Mouse (Mus musculus) limb, embryonic 13.5 days (tissue): ENCODE measurements at regions not wholly inside any gene's neighbourhood (a gene's known extent, or its start where the extent isn't known, plus 50 kb on each side); places are given as distances from the start of the nearest gene placed in this dataset.
"Not testable (repeated sequence)": the region's sequence is repeated elsewhere in the genome, so short reads cannot be mapped to it uniquely, and the experiment has no call there.

Experiments used
- ATAC-seq: fragments of 200-750 bp; cut with Nextera tagmentation; 2 replicates; pipeline ENCODE4 v1.8.0; 2017; ENCODE audit warnings: low read depth, moderate number of reproducible peaks, moderate TSS enrichment; ENCODE audit not compliant: low FRiP score
- H3K27ac ChIP-seq: fragments of 300-500 bp; sonication (generic); 2 replicates; pipeline ENCODE4 v1.5.1; 2015; ENCODE audit warnings: inconsistent platforms, mild to moderate bottlenecking, moderate library complexity
- H3K27me3 ChIP-seq: fragments of 300-500 bp; sonication (generic); 2 replicates; pipeline ENCODE4 v1.6.1; 2015; ENCODE audit warnings: mild to moderate bottlenecking, inconsistent platforms
- H3K36me3 ChIP-seq: fragments of 300-500 bp; sonication (generic); 2 replicates; pipeline ENCODE4 v1.6.1; 2015; ENCODE audit warnings: inconsistent platforms, mild to moderate bottlenecking, moderate library complexity
- H3K4me1 ChIP-seq: fragments of 300-500 bp; sonication (generic); 2 replicates; pipeline ENCODE4 v1.6.1; 2015; ENCODE audit warnings: inconsistent platforms
- H3K4me2 ChIP-seq: fragments of 300-500 bp; sonication (generic); replicated peaks from 2 replicates; pipeline ENCODE4 v1.6.1; 2015; ENCODE audit warnings: inconsistent platforms, mild to moderate bottlenecking, moderate library complexity
- H3K4me3 ChIP-seq: fragments of 300-500 bp; sonication (generic); 2 replicates; pipeline ENCODE4 v1.5.1; 2015; ENCODE audit warnings: moderate library complexity, mild to moderate bottlenecking, inconsistent platforms
- H3K9ac ChIP-seq: fragments of 300-500 bp; sonication (generic); 2 replicates; pipeline ENCODE4 v1.6.1; 2015; ENCODE audit warnings: mild to moderate bottlenecking, inconsistent platforms
- H3K9me3 ChIP-seq: fragments of 300-500 bp; sonication (generic); 2 replicates; pipeline ENCODE4 v1.6.1; 2016; ENCODE audit warnings: inconsistent platforms
- WGBS: fragments of 180-500 bp; shearing (Covaris S2); methylation state at CpG from one replicate; pipeline ENCODE4 v1.1.7; 2015; 5-methylcytosine and 5-hydroxymethylcytosine counted together

DNA sequence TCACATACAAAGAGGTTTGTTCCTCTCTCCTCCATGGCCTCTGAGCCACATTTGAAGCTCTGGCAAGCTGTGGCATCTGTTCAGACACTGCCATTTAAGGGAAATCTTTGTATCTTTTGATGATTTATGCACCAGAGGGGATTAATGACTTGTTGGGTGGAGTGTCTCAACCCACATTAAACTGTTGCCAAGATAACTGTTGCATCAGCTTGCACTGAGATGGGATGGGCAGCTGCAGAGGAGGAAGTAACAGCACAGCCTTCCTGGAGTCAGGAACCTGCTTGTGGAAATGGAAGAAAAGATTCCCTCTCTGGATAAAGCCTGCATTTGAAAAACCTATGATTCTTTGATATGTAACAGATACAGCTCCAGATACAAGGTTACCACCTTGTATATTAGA is 119.1 kb downstream of the Olfr721-ps1 start:
- no peak overlapping the region for H3K27ac ChIP-seq
- H3K9me3 ChIP-seq, result no peaks in the 10 kb centered on the region
- no peak overlapping the region for H3K9ac ChIP-seq
- no peak overlapping the region for H3K4me3 ChIP-seq
- H3K27me3 ChIP-seq, result no peaks in the 10 kb centered on the region
- no peaks in the 10 kb centered on the region for H3K36me3 ChIP-seq
- no peaks in the 10 kb centered on the region for H3K4me1 ChIP-seq
- ATAC-seq, result no peak
- no peak overlapping the region for H3K4me2 ChIP-seq

DNA sequence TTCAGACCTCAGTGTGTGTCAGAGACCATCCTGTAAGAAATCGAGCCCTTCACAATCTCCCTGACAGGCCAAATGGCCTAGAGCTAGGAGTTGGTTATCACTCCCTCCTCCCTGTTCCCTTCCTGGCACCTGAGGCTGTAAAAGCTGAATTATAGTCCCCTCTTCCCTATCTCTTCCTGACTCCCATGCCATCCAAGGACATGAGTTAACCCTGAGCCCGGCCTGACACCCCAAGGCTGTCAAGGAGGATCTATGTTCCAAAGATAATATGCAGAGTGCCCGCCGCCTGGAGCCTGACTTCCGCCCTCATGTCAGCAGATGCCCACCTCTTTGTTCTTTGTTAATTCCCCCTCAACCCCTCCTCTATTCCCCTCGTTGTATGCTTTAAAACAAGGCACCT is 120.2 kb downstream of the Olfr721-ps1 start:
- not testable (repeated sequence) for H3K4me1 ChIP-seq, H3K36me3 ChIP-seq, H3K27me3 ChIP-seq, H3K9ac ChIP-seq, H3K9me3 ChIP-seq, ATAC-seq, H3K4me3 ChIP-seq, H3K27ac ChIP-seq, H3K4me2 ChIP-seq
- 35% methylated on average over 6 of the region's 6 CpGs for WGBS

DNA sequence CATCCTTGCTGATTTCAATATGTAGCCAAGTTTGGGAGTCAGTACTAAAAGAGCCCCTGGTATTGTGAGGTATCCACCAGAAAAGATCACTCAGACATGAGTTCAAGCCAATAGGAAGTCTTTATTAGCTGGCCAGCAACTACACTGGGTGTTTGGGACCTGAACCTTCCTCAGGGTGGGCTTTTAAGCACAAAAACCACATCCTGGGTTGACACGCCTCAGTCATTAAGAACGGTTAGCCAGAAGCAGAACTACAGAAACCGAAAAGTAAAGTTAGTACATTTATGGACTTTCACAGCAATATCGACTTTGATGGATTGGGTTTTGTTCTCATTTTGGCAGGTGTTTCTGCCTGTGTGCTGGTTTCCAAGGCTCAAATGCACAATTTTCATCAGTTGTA is 124.1 kb downstream of the Olfr721-ps1 start:
- no peak for ATAC-seq
- Histone ChIP-seq H3K4me3 (no peak overlapping the region), H3K27me3 (no peaks in the 10 kb centered on the region), H3K9me3 (no peaks in the 10 kb centered on the region), H3K4me1 (no peaks in the 10 kb centered on the region), H3K36me3 (no peaks in the 10 kb centered on the region), H3K4me2 (no peak overlapping the region), H3K27ac (no peak overlapping the region), H3K9ac (no peak overlapping the region)
- 88% methylated on average over 4 of the region's 4 CpGs for WGBS

- H3K4me2 ChIP-seq, result no peak overlapping the region
- H3K36me3 ChIP-seq, result no peaks in the 10 kb centered on the region
- H3K4me3 ChIP-seq, result no peak overlapping the region
- H3K4me1 ChIP-seq, result no peaks in the 10 kb centered on the region
- no peak overlapping the region for H3K27ac ChIP-seq
- H3K9ac ChIP-seq, result no peak overlapping the region
- no peak for ATAC-seq
- H3K9me3 ChIP-seq, result no peaks in the 10 kb centered on the region
- H3K27me3 ChIP-seq, result no peaks in the 10 kb centered on the region
- WGBS, result 75% methylated on average over 1 of the region's 1 CpGs
Observed at GRCm38 (mm10) chr14:14528437-14528836, 127.3 kb downstream of the Olfr721-ps1 start.

DNA sequence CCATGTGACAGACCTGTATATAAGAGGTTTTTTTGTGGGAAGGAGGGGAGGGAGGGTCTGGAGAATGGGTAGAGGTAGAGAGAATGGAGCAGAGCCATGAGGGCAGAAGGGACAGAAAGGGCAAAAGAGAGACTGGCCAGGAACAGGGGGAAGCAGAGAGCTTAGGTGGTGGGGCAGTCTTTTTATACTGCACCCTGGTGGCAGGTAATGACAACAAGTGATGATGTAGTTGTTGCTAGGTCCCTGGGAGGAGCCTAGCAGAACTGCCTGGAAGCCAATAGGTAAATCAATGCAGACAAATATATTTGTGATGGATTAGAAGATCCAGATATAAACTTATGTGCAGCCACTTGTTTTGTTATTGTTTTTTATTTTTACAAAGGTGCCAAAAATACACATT is 140.1 kb downstream of the Olfr721-ps1 start:
- Histone ChIP-seq H3K4me1 (no peaks in the 10 kb centered on the region), H3K36me3 (no peaks in the 10 kb centered on the region), H3K4me2 (no peak overlapping the region), H3K27ac (no peak overlapping the region), H3K27me3 (no peaks in the 10 kb centered on the region), H3K4me3 (no peak overlapping the region), H3K9ac (no peak overlapping the region), H3K9me3 (no peaks in the 10 kb centered on the region)
- ATAC-seq, result no peak

GRCm38 (mm10) chr14:14541705-14542104 is 140.6 kb downstream of the Olfr721-ps1 start:
- 68% methylated on average over 3 of the region's 3 CpGs for WGBS

DNA sequence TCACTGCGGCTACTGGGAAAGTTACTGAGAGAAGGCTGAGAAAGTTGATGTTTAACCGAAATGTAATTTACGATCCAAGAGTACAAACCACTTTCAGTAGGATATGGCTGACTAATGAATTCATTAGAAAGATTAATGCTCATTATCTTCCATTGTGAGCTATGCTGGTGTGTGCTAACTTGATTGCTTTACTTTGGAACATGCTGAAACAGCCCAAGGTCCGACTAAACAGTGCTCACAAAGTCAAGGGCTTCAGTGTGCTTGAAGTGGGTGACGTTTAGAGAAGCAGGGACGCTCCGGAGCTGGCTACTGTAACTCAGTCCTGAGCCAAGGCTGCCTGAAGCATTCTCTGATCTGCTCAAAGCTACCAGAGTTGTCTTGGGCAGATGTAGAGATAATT is 143.1 kb downstream of the Olfr721-ps1 start:
- Histone ChIP-seq H3K4me1 (no peaks in the 10 kb centered on the region), H3K9ac (no peak overlapping the region), H3K4me2 (no peak overlapping the region), H3K27me3 (no peaks in the 10 kb centered on the region), H3K36me3 (no peaks in the 10 kb centered on the region), H3K4me3 (no peak overlapping the region), H3K9me3 (no peaks in the 10 kb centered on the region), H3K27ac (no peak overlapping the region)
- ATAC-seq, result no peak
- WGBS, result 79% methylated on average over 7 of the region's 7 CpGs

More at GRCm38 (mm10) chr14:14541705-14542104, 140.6 kb downstream of the Olfr721-ps1 start:
- no peak for ATAC-seq
- H3K4me3 ChIP-seq, result no peak overlapping the region
- H3K36me3 ChIP-seq, result no peaks in the 10 kb centered on the region
- no peak overlapping the region for H3K4me2 ChIP-seq
- H3K9ac ChIP-seq, result no peak overlapping the region
- H3K27ac ChIP-seq, result no peak overlapping the region
- H3K27me3 ChIP-seq, result no peaks in the 10 kb centered on the region
- no peaks in the 10 kb centered on the region for H3K9me3 ChIP-seq
- no peaks in the 10 kb centered on the region for H3K4me1 ChIP-seq

DNA sequence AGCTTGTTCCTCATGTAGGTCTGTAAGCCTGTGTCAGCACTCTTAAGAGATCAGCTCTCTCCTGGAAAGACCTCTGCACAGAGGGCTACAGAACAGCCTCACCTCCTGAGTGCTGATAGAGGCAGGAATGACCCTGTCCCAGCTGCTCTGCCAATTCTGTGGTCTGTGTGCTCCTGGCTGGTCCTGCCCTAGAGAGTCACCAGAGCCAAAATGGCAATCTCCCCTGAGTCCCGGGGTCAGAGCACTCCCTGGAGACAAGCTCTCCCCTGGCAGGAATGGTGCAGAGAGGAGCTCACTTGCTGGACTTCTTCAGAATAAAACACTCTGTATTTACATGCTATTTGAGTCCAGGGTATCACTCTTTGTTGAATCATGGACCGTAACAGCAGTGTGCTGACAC is 149.9 kb upstream of the Slc4a7 start:
- no peaks in the 10 kb centered on the region for H3K36me3 ChIP-seq
- no peaks in the 10 kb centered on the region for H3K27me3 ChIP-seq
- WGBS, result 78% methylated on average over 2 of the region's 2 CpGs
- H3K9ac ChIP-seq, result no peak overlapping the region
- no peak for ATAC-seq
- no peaks in the 10 kb centered on the region for H3K9me3 ChIP-seq
- H3K27ac ChIP-seq, result no peak overlapping the region
- no peak overlapping the region for H3K4me3 ChIP-seq
- H3K4me2 ChIP-seq, result no peak overlapping the region
- H3K4me1 ChIP-seq, result no peaks in the 10 kb centered on the region

GRCm38 (mm10) chr14:14574851-14575250 is 127.2 kb upstream of the Slc4a7 start:
- no peaks in the 10 kb centered on the region for H3K27me3 ChIP-seq
- no peaks in the 10 kb centered on the region for H3K36me3 ChIP-seq
- no peak overlapping the region for H3K4me2 ChIP-seq
- no peak overlapping the region for H3K4me3 ChIP-seq
- H3K9ac ChIP-seq, result no peak overlapping the region
- H3K9me3 ChIP-seq, result no peaks in the 10 kb centered on the region
- no peak for ATAC-seq
- H3K27ac ChIP-seq, result no peak overlapping the region
- 62% methylated on average over 4 of the region's 4 CpGs for WGBS
- no peaks in the 10 kb centered on the region for H3K4me1 ChIP-seq

DNA sequence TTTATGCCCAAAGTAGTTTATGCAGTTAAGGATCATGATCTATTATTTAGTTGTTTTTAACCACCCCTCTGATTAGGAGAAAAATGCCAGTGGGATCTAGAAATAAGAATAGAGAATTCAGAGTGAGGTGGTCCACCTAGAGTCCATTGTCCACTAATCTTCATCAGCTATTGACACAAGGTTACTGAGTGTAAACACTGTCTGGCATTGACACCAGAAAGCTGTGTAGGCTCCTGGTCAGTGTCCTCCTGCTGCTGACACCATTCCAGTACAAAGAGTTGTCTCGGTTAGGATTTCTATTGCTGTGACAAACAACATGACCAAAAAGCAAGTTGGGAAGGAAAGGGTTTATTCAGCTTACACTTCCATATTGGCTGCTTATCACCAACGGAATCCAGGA is 110.1 kb upstream of the Slc4a7 start:
- no peaks in the 10 kb centered on the region for H3K4me1 ChIP-seq
- 78% methylated on average over 2 of the region's 2 CpGs for WGBS
- H3K4me3 ChIP-seq, result no peak overlapping the region
- no peaks in the 10 kb centered on the region for H3K27me3 ChIP-seq
- H3K36me3 ChIP-seq, result no peaks in the 10 kb centered on the region
- H3K9ac ChIP-seq, result no peak overlapping the region
- H3K9me3 ChIP-seq, result no peaks in the 10 kb centered on the region
- ATAC-seq, result no peak
- no peak overlapping the region for H3K4me2 ChIP-seq
- H3K27ac ChIP-seq, result no peak overlapping the region

DNA sequence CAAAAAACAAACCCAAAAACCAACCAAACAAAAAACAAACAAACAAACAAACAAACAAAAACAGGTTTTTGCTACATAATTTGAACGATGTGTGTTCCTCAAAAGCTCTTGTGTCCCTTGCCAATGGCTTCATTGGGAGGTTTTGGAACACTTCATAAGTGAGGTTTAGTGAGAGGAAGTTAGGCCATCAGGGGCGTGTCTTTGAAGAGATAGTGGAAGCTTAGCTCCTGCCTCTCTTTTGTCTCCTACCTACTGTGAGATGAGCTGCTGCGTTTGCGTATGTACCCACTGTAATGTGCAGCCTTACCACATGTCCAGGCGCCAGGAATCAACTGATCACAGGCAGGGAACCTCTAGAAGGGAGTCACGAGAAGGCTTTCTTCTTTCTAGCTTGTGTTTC is 107.3 kb upstream of the Slc4a7 start:
- no peak for ATAC-seq

DNA sequence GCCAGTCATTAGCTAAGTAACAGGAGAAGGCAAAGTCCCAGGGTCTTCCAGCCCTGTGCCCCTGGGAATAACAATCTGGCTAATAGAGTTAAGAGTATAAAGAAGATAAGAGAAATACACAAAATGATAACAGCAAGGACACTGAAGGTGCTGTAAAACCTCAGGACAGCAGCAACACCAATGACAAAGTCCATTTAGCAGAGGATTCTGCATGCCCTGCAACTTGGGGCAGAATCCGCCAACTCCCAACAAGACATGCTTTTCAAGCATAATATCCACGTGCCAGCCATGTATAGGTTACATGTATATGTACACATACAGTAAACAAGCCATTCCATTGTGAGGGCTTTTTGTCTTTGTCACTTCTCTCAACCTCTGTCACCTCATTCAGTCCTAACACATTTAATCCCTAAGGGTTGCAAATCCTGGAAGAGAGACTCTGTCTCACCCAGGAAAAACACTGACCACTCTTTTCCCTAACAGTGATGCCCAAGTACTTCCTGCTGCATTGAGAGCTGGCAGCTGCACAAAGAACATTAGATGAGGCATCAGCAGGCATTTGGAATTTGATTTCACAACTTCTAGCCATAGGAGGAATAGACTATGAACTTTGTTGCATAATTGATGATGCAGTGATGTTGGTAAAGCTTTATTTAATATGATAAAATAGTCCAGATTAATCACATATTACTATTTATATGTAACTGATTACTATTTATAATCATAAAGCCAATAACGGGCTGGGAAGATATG is 105.8 kb upstream of the Slc4a7 start:
- no peak for ATAC-seq
- Histone ChIP-seq H3K27me3 (no peaks in the 10 kb centered on the region), H3K4me2 (no peak overlapping the region), H3K4me1 (no peaks in the 10 kb centered on the region), H3K9ac (no peak overlapping the region), H3K36me3 (no peaks in the 10 kb centered on the region), H3K4me3 (no peak overlapping the region), H3K27ac (no peak overlapping the region), H3K9me3 (no peaks in the 10 kb centered on the region)
- 83% methylated on average over 3 of the region's 3 CpGs for WGBS

More for the DNA sequence above, 107.3 kb upstream of the Slc4a7 start:
- Histone ChIP-seq H3K36me3 (no peaks in the 10 kb centered on the region), H3K9me3 (no peaks in the 10 kb centered on the region), H3K4me2 (no peak overlapping the region), H3K27me3 (no peaks in the 10 kb centered on the region), H3K4me1 (no peaks in the 10 kb centered on the region), H3K27ac (no peak overlapping the region), H3K9ac (no peak overlapping the region), H3K4me3 (no peak overlapping the region)
- 82% methylated on average over 6 of the region's 6 CpGs for WGBS

DNA sequence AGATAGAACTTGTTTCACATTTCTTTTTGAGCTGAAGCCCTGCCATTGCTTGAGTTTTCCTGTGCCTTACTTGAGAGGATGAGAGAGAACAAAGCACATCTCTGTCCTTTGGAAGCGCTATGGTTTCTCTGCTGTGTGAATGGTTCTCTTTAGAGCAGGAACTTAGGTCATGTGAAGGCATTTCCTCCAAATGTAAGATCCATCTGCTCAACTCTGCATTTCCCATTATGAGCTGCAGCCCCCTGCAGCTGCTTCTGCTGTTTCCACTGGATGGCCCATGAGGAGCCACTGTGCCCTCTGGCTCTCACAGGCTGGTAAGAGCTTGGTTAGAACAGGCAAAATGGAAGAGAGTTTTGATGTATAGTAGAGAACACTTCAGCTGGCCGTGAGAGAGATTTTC is 102.5 kb upstream of the Slc4a7 start:
- H3K27me3 ChIP-seq, result no peaks in the 10 kb centered on the region
- H3K9me3 ChIP-seq, result no peaks in the 10 kb centered on the region
- 71% methylated on average over 2 of the region's 2 CpGs for WGBS
- no peaks in the 10 kb centered on the region for H3K4me1 ChIP-seq
- H3K4me2 ChIP-seq, result no peak overlapping the region
- no peak overlapping the region for H3K9ac ChIP-seq
- H3K36me3 ChIP-seq, result no peaks in the 10 kb centered on the region
- no peak overlapping the region for H3K27ac ChIP-seq
- no peak overlapping the region for H3K4me3 ChIP-seq
- no peak for ATAC-seq
